Mouse (Mus musculus) kidney, postnatal 0 days (tissue): ENCODE measurements at regions not wholly inside any gene's neighbourhood (a gene's known extent, or its start where the extent isn't known, plus 50 kb on each side); places are given as distances from the start of the nearest gene placed in this dataset.

ENCODE experiments used
- ATAC-seq: fragments of 200-750 bp; cut with Nextera tagmentation; replicated peaks from 2 replicates; pipeline ENCODE4 v1.8.0; 2017; ENCODE audit warnings: low read depth, moderate number of reproducible peaks, moderate TSS enrichment, moderate library complexity; ENCODE audit not compliant: low FRiP score
- DNase-seq: peaks from one replicate; pipeline ENCODE4 v3.0.0-alpha.2; 2016; ENCODE audit warnings: low spot score
- H3K27ac ChIP-seq: fragments of 300-500 bp; sonication (generic); 2 replicates; pipeline ENCODE4 v1.5.1; 2014; ENCODE audit warnings: mild to moderate bottlenecking
- H3K27me3 ChIP-seq: fragments of 300-500 bp; sonication (generic); 2 replicates; pipeline ENCODE4 v1.6.1; 2014; ENCODE audit warnings: low read length, mixed read lengths; ENCODE audit not compliant: insufficient read depth
- H3K36me3 ChIP-seq: fragments of 300-500 bp; sonication (generic); 2 replicates; pipeline ENCODE4 v1.6.1; 2014; ENCODE audit warnings: low read length, mixed read lengths; ENCODE audit not compliant: insufficient read depth
- H3K4me1 ChIP-seq: fragments of 300-500 bp; sonication (generic); replicated peaks from 2 replicates; pipeline ENCODE4 v1.6.1; 2014; ENCODE audit warnings: antibody characterized with exemption, low read length, mixed read lengths; ENCODE audit not compliant: insufficient read depth
- H3K4me2 ChIP-seq: fragments of 300-500 bp; sonication (generic); 2 replicates; pipeline ENCODE4 v1.6.1; 2014; ENCODE audit warnings: mild to moderate bottlenecking, low read length, moderate library complexity, mixed read lengths
- H3K4me3 ChIP-seq: fragments of 300-500 bp; sonication (generic); replicated peaks from 2 replicates; pipeline ENCODE4 v1.5.1; 2014; ENCODE audit warnings: low read depth, low read length
- H3K9ac ChIP-seq: fragments of 300-500 bp; sonication (generic); 2 replicates; pipeline ENCODE4 v1.6.1; 2014; ENCODE audit warnings: low read depth, low read length
- H3K9me3 ChIP-seq: fragments of 300-500 bp; sonication (generic); replicated peaks from 2 replicates; pipeline ENCODE4 v1.6.1; 2016; ENCODE audit warnings: low read length, inconsistent platforms, mixed read lengths
- CTCF ChIP-seq: IDR thresholded peaks from 2 replicates; pipeline ENCODE4 v1.5.1; 2016; ENCODE audit warnings: antibody characterized with exemption, low read depth, mild to moderate bottlenecking, moderate library complexity
- WGBS: fragments of 180-500 bp; shearing (Covaris S2); extraction: QIAGEN DNeasy Blood & Tissue Kit; methylation state at CpG from one replicate; pipeline ENCODE4 v1.1.7; 2014; 5-methylcytosine and 5-hydroxymethylcytosine counted together

DNA sequence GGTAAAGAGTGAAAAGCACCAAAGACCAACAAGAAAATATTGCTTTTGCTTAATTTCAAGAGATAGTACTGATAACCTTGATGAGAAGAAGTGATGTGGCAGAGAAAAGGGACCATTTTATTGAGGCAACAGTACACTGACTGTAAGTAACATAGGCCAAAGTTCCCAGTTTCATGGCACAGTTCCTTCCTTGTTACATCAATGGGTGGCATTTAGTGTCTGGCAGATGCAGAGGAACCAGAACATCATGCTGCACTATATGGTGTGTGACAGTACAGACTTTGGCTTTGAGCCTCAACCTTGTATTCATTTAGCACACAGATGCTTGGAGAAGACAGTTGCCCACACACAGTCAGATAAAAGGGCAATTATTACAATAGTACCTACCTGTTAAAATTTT, 123.7 kb upstream of the Tent5a start:
- Histone ChIP-seq H3K27me3 (no peaks in the 10 kb centered on the region), H3K4me3 (no peak overlapping the region), H3K4me2 (no peak overlapping the region), H3K9ac (no peak overlapping the region), H3K36me3 (no peaks in the 10 kb centered on the region), H3K27ac (no peak overlapping the region), H3K4me1 (no peaks in the 10 kb centered on the region), H3K9me3 (no peaks in the 10 kb centered on the region)
- no peak for DNase-seq
- TF ChIP-seq CTCF, result no peak
- ATAC-seq, result no peak

GRCm38 (mm10) chr9:85449493-85449892, 122.3 kb upstream of the Tent5a start:
- Histone ChIP-seq H3K27me3 (no peaks in the 10 kb centered on the region), H3K9me3 (no peaks in the 10 kb centered on the region), H3K4me1 (no peaks in the 10 kb centered on the region), H3K4me2 (no peak overlapping the region), H3K9ac (no peak overlapping the region), H3K36me3 (no peaks in the 10 kb centered on the region), H3K27ac (no peak overlapping the region), H3K4me3 (no peak overlapping the region)
- TF ChIP-seq CTCF, result no peak
- WGBS, result 62% methylated on average over 2 of the region's 2 CpGs
- no peak for ATAC-seq
- no peak for DNase-seq

DNA sequence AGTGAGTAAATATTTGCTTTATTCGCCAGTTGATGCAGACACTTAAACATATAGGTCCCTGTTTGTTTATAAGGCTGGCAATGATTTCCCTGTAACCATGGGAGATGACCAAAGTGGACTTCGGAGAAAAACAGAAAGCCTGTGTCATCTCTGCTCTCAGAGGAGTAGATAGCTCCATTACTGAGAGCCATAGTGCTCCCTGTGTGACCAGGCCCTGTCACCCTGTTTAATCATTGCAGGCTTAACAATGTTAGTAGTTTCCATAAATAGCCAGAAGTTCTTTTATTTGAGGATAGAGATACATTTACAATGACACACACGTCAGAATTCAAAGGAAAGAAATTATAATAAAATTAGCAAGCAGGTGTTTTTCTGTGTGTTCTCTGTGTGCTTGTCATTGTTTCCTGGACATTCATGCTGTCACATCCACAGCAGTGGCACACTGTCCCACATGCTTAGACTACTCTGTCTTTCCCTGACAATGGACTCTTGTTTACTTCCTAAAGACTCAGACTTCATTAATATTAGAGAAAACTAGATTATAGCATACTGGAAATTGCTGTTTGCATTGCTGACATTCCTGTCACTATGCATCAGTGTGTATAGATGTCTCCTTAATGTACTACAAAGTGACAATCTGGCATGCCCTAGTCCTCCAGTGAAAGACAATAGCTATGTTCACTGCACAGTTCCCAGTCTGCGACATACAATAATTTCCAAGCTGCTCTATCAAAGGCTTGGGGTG, 115.8 kb upstream of the Tent5a start:
- Histone ChIP-seq H3K4me2 (no peak overlapping the region), H3K4me3 (no peak overlapping the region), H3K9me3 (no peaks in the 10 kb centered on the region), H3K36me3 (no peaks in the 10 kb centered on the region), H3K4me1 (no peaks in the 10 kb centered on the region), H3K27me3 (no peaks in the 10 kb centered on the region), H3K9ac (no peak overlapping the region), H3K27ac (no peak overlapping the region)
- TF ChIP-seq CTCF, result no peak
- 67% methylated on average over 4 of the region's 4 CpGs for WGBS
- DNase-seq (no peak), ATAC-seq (no peak)

DNA sequence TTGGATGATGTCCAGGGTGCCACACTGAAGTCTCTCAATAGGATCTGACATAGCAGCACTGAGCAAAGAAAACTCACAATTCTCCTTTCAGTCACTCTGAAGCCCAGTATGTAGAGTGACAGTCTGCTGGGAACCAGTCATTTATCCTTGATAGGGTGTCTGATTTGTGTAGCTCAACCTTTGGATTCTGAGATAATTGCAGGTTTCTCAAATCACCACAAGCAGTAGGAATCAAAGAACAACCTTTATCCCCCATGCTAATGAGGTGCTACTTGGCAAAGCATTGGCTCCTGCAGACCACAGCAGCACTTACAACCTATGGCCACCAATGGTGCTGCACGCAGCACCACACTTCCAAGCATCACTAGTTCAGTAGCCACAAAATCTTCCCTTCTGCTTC, 112.5 kb upstream of the Tent5a start:
- Histone ChIP-seq H3K27me3 (no peaks in the 10 kb centered on the region), H3K4me2 (no peak overlapping the region), H3K4me3 (no peak overlapping the region), H3K36me3 (no peaks in the 10 kb centered on the region), H3K9ac (no peak overlapping the region), H3K4me1 (no peaks in the 10 kb centered on the region), H3K9me3 (no peaks in the 10 kb centered on the region), H3K27ac (no peak overlapping the region)
- TF ChIP-seq CTCF, result no peak
- ATAC-seq (no peak), DNase-seq (no peak)
- WGBS, result 40% methylated on average over 1 of the region's 1 CpGs

DNA sequence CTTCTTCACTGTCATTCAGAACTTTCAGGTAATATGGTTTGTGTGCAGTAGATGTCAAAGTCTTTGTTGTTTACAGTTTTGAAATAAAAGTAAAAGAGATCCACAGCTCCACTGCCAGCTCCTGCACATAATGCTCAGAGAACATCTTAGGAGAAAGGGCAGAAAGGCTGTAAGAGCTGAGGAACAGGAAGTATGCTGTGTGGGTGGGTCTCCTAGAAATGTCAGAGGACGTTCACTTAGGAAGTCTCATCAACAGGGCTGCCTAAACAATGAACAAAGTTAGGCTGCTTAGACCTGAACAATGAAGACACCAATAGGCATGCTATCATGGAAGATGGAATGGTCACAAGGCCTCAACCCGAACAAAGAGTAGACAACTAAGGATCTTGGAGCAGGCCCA, 105.1 kb upstream of the Tent5a start:
- Histone ChIP-seq H3K9me3 (no peaks in the 10 kb centered on the region), H3K9ac (no peak overlapping the region), H3K27me3 (no peaks in the 10 kb centered on the region), H3K27ac (no peak overlapping the region), H3K4me1 (no peaks in the 10 kb centered on the region), H3K4me3 (no peak overlapping the region), H3K4me2 (no peak overlapping the region), H3K36me3 (no peaks in the 10 kb centered on the region)
- no peak for TF ChIP-seq CTCF
- DNase-seq, result no peak
- ATAC-seq, result no peak
- 61% methylated on average over 2 of the region's 2 CpGs for WGBS

GRCm38 (mm10) chr9:85426809-85427208, 99.7 kb upstream of the Tent5a start:
- Histone ChIP-seq H3K9me3 (no peaks in the 10 kb centered on the region), H3K27me3 (no peaks in the 10 kb centered on the region), H3K4me3 (no peak overlapping the region), H3K4me1 (no peaks in the 10 kb centered on the region), H3K4me2 (no peak overlapping the region), H3K9ac (no peak overlapping the region), H3K27ac (no peak overlapping the region), H3K36me3 (no peaks in the 10 kb centered on the region)
- TF ChIP-seq CTCF, result no peak
- DNase-seq (no peak), ATAC-seq (no peak)
- 88% methylated on average over 4 of the region's 4 CpGs for WGBS

DNA sequence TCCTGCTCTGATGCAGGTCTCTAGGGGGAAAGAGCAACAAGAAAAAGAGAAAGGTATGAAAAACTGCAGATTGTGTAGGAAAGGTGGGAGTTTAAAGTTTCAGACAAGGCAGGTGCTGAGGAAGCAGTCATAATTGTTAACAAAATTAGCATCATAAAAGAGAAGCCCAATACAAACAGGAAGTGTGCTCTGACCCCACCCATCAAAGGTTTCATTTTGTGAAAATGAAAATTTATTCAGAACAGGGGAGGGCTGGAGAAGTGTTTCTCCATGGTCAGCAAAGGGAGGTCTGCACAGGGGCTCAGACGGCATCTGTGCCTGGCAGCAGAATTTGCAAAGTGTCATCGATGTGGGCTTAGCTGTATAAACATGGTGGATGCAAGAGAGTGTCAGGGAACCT, 96.8 kb upstream of the Tent5a start:
- ATAC-seq, result no peak
- WGBS, result 75% methylated on average over 2 of the region's 2 CpGs
- TF ChIP-seq CTCF, result no peak

More for the DNA sequence above, 96.8 kb upstream of the Tent5a start:
- Histone ChIP-seq H3K27me3 (no peaks in the 10 kb centered on the region), H3K9ac (no peak overlapping the region), H3K27ac (no peak overlapping the region), H3K4me1 (no peaks in the 10 kb centered on the region), H3K36me3 (no peaks in the 10 kb centered on the region), H3K4me3 (no peak overlapping the region), H3K4me2 (no peak overlapping the region), H3K9me3 (no peaks in the 10 kb centered on the region)
- no peak for DNase-seq
